24 mouse cellular contexts compared by ENCODE assay signal in genomic region chr2:99934209-99934608, GRCm38 (mm10).
A peak's percentile ranks its signal among the peaks of the same experiment; 100 is the strongest.
DNase-seq lines count a peak whose midpoint lies in the region; ATAC-seq lines count a peak whose summit lies in the region.
"Had no signal": no experiment of that assay in that cellular context is flagged by ENCODE, and none has a peak within 500 bp of the region (broad histone marks: within the 10 kb centered on the region; RNA-seq: fewer than 3 reads in every experiment).

No protein-coding gene starts in this region.

- H3K4me1 ChIP-seq in forebrain, embryonic 11.5 days (replicated peaks; ENCODE audit: control insufficient read depth, insufficient read depth, low read length) = no peaks in the 10 kb centered on the region
- H3K4me1 ChIP-seq in forebrain, embryonic 13.5 days = no peaks in the 10 kb centered on the region
- H3K4me1 ChIP-seq in embryonic facial prominence, embryonic 10.5 days = 0 out of 2 replicates have a peak, but pooled peaks cover 2% of the 10 kb centered on the region
- H3K4me1 ChIP-seq: forebrain, embryonic 12.5 days; heart, embryonic 10.5 days; hindbrain, embryonic 13.5 days had no signal

- WGBS in forebrain, embryonic 11.5 days = 10% methylated on average over 1 of the region's 1 CpGs
- 9% methylated on average over 1 of the region's 1 CpGs for whole genome bisulfite sequencing in forebrain, embryonic 13.5 days
- WGBS in embryonic facial prominence, embryonic 10.5 days = 30% methylated on average over 1 of the region's 1 CpGs

- H3K27me3 ChIP-seq in forebrain, embryonic 11.5 days (ENCODE audit: control insufficient read depth, insufficient read depth, low read length) = no peaks in the 10 kb centered on the region
- H3K27me3 ChIP-seq in forebrain, embryonic 13.5 days = no peaks in the 10 kb centered on the region
- H3K27me3 ChIP-seq in embryonic facial prominence, embryonic 10.5 days (replicated peaks; ENCODE audit: low read depth, poor library complexity, severe bottlenecking) = no peaks in the 10 kb centered on the region
- H3K27me3 ChIP-seq: CH12.LX; forebrain, embryonic 12.5 days; hindbrain, embryonic 13.5 days; Patski had no signal

- peak; percentile 47; the same call in 1 of the 2 replicates for ATAC-seq in forebrain, embryonic 11.5 days (replicated peaks; ENCODE audit: low FRiP score)
- no peak for ATAC-seq in forebrain, embryonic 13.5 days
- ATAC-seq: activated CD4-positive, CD25-positive, alpha-beta regulatory T cell, adult 4 months; forebrain, postnatal 0 days; hindbrain, postnatal 0 days; intestine, embryonic 16.5 days; Patski had no signal

- no peak overlapping the region for H3K4me3 ChIP-seq in forebrain, embryonic 11.5 days (ENCODE audit: low read depth, low read length)
- no peak overlapping the region for H3K4me3 ChIP-seq in forebrain, embryonic 13.5 days
- H3K4me3 ChIP-seq in embryonic facial prominence, embryonic 10.5 days = no peak overlapping the region
- H3K4me3 ChIP-seq: forebrain, embryonic 12.5 days; gastrocnemius, adult 2 months; heart, embryonic 10.5 days; hindbrain, embryonic 13.5 days had no signal

- H3K9me3 ChIP-seq in forebrain, embryonic 11.5 days (ENCODE audit: control insufficient read depth, low read length) = no peaks in the 10 kb centered on the region
- no peaks in the 10 kb centered on the region for H3K9me3 ChIP-seq in forebrain, embryonic 13.5 days (replicated peaks)
- H3K9me3 ChIP-seq in embryonic facial prominence, embryonic 10.5 days = no peaks in the 10 kb centered on the region
- H3K9me3 ChIP-seq: forebrain, embryonic 12.5 days; heart, embryonic 10.5 days; hindbrain, embryonic 13.5 days had no signal

- H3K4me2 ChIP-seq in forebrain, embryonic 11.5 days (ENCODE audit: low read depth, low read length, severe bottlenecking) = no peak overlapping the region
- no peak overlapping the region for H3K4me2 ChIP-seq in forebrain, embryonic 13.5 days
- H3K4me2 ChIP-seq: forebrain, embryonic 12.5 days; hindbrain, embryonic 13.5 days had no signal

- no peak for DNase-seq in forebrain, embryonic 11.5 days (ENCODE audit: low spot score)
- DNase-seq in embryonic facial prominence, embryonic 10.5 days (ENCODE audit: low spot score) = peak; percentile 8
- DNase-seq in forelimb bud, embryonic 11.5 days (ENCODE audit: low read depth, low spot score) = peak; percentile 40
- peak; percentile 15 for DNase-seq in retina, postnatal 1 day
- DNase-seq in urinary bladder, adult 2 months (ENCODE audit: low spot score) = no peak
- DNase-seq in ovary, adult 18-20 months (ENCODE audit: low spot score) = no peak
- DNase-seq: adrenal gland, postnatal 14 days; cerebellum, adult 18-20 months; cerebellum, adult 9-11 months; cerebellum, postnatal 36 days; forebrain, postnatal 0 days; gastrocnemius, adult 2 months; gastrocnemius, postnatal 36 days; heart, adult 18-20 months; heart, postnatal 14 days had no signal

- no peak overlapping the region for H3K27ac ChIP-seq in forebrain, embryonic 11.5 days (ENCODE audit: low read depth, low read length)
- no peak overlapping the region for H3K27ac ChIP-seq in forebrain, embryonic 13.5 days
- H3K27ac ChIP-seq in embryonic facial prominence, embryonic 10.5 days (replicated peaks) = no peak overlapping the region
- H3K27ac ChIP-seq: forebrain, embryonic 12.5 days; gastrocnemius, adult 2 months; heart, embryonic 10.5 days; hindbrain, embryonic 13.5 days; hindbrain, postnatal 0 days had no signal

- no peak overlapping the region for H3K9ac ChIP-seq in forebrain, embryonic 11.5 days (ENCODE audit: low read length)
- no peak overlapping the region for H3K9ac ChIP-seq in forebrain, embryonic 13.5 days
- H3K9ac ChIP-seq: forebrain, embryonic 12.5 days; forebrain, postnatal 0 days; hindbrain, embryonic 13.5 days had no signal

- H3K36me3 ChIP-seq in forebrain, embryonic 11.5 days (ENCODE audit: control insufficient read depth, insufficient read depth, low read length) = no peaks in the 10 kb centered on the region
- no peaks in the 10 kb centered on the region for H3K36me3 ChIP-seq in forebrain, embryonic 13.5 days (ENCODE audit: poor library complexity, severe bottlenecking)
- no peaks in the 10 kb centered on the region for H3K36me3 ChIP-seq in embryonic facial prominence, embryonic 10.5 days (replicated peaks)
- H3K36me3 ChIP-seq: forebrain, embryonic 12.5 days; heart, embryonic 10.5 days; hindbrain, embryonic 13.5 days had no signal

Comparison
In these comparisons a context has a peak if more than half of its experiments do, and no peak if none do; other contexts are left out.
1. DNase-seq: peak in embryonic facial prominence, embryonic 10.5 days (single experiment), forelimb bud, embryonic 11.5 days (single experiment) and retina, postnatal 1 day (single experiment); none in forebrain, embryonic 11.5 days (single experiment), urinary bladder, adult 2 months (single experiment) and ovary, adult 18-20 months (single experiment).